Mouse (Mus musculus): ENCODE measurements around the gene Pqbp1. TPM values are rescaled to one million over a fixed set of nuclear protein-coding genes. Genes with fewer than 3 reads are reported as not detected.

Pqbp1 gene
- 136 TPM for polyA plus RNA-seq (2017; shearing (Covaris generic))

DNA sequence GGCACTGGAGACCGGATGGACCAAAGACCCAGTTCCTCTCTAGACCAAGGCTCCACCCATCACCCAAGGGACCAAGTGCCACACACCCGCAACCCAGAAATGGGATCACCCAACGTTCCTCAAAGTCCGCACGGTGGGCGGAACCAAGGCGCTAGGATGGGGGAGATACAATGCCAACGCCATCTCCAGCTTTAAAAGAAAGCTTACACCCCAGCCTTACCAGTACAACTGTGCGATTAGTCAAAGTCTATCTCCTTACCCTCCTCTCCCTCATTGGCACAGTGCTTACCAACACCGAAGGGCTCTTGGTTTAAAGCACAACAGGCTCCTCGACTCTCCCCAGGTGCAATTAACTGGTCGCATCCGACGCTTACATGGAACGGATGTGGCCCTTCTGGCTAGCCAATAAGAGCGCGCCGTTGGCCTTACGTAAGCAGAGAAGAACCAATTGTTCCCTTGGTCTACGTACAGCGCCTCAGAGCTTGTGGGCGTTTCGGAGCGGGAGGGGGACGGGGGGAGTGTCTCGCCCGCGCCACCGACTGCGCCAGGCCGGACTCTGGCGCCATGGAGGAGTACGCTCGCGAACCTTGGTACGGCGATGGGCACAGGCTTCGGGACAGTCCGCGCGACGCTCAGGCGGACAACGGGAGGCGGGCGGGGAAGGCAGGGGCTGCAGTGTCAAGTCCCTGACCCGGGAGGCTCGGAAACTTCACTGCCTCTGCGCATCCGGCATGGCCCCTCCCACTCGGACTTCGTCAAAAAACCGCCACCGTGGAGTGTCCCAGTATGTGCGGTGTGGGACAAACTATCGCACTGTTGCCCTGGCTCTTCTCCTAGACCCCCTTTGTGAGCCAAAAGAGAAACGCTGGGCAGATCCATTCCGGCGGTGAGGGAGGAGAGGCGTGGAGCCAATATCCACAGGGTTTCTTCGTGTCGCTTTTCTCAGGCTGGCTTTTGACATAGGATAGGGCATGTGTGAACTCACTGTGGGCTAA, at the start of gene Pqbp1, which contains the start of gene Timm17b:
Gene Pqbp1 (minus strand): TSS at position 390 of the 995 bp plus-strand sequence.
Gene Timm17b (plus strand): TSS at position 478 of the 995 bp plus-strand sequence.

DNA sequence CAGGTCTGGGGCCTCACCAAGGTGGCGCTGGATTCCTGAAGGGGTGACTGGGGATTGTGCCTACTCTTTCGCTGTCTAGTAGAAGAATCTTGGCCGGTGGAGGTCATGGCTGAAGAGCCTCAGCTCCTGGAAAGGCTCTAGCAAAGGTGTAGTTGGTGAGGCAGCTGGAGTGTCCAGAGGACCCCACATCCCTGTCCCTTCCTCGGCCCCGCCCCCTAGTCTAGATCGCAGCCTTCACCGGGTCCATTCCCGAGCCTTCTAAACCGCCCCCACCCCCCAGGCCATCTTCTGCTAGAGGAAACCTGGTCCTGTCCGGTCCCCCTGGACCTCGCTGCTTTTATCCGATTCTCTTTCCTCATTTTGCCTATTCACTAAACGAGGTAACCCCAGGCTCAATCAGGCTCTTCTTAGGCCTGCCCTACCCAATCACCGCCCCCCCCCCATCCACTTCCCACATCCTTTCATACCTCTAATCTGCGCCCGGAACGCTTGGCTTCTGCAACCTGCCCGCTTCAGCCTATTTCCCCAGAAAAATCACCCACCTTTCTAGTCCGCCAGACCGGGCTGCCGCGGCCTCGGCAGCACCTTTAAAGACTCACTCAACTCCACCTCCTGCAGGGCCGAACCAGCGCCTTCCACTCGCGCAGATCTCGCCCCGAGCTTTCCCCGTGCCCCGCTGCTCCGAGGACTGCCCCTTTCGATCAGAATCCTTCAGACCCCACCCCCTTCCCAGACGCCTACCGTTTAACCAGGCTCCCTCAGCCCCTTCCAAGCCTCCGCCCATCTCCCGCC, 48.2 kb upstream of the Pqbp1 start, which contains the start of gene Hdac6:
Gene Hdac6 (minus strand): TSS at position 782 of the 792 bp plus-strand sequence.

GRCm38 (mm10) chrX:7928270-7928790, 29.3 kb upstream of the Pqbp1 start, which contains the start of gene Eras:
Gene Eras, minus strand, starts transcription at chrX:7928607.

DNA sequence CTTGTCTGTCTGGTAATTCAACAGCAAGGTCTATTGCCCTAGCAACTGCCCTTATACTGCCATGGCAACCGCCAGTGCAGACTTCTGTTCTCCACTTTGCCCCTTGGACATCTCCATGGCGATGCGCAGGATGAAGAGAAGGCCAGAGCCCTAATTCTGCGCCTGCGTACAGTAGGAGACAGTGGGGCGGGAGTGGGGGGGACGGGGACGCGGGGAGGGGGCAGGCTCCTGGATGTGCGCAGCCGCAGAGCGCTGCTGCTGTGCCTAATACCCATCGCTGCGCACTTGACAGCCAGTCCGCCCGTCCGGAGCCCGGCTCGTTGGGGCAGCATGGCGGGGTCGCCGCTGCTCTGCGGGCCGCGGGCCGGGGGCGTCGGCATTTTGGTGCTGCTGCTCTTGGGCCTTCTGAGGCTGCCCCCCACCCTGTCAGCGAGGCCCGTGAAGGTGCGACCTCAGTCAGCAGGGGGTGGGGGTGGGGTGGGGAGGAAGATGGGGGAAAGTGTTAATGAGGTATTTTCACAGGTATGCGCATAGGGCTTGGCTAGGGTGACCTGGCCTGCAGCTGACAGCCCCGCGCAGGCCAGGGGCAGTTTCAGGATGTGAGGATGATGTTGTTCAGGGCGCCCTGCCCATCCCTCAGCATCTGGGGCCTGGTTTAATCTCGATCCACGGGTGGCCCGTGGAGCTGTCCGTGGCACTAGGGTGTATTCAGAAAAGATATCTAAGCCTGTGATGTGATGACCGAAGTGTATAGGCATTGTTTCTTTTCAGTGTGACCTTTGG, 20.7 kb upstream of the Pqbp1 start, which contains the start of gene Pcsk1n:
Gene Pcsk1n (plus strand): TSS at position 222 of the 783 bp plus-strand sequence.

GRCm38 (mm10) chrX:7909242-7909641, 10.2 kb upstream of the Pqbp1 start, which contains the start of gene Gm10490:
Gene Gm10490, plus strand, starts transcription at chrX:7909542.

GRCm38 (mm10) chrX:7907735-7908134, 8.7 kb upstream of the Pqbp1 start, which contains the start of gene Gm10491:
Gene Gm10491, minus strand, starts transcription at chrX:7907835.

DNA sequence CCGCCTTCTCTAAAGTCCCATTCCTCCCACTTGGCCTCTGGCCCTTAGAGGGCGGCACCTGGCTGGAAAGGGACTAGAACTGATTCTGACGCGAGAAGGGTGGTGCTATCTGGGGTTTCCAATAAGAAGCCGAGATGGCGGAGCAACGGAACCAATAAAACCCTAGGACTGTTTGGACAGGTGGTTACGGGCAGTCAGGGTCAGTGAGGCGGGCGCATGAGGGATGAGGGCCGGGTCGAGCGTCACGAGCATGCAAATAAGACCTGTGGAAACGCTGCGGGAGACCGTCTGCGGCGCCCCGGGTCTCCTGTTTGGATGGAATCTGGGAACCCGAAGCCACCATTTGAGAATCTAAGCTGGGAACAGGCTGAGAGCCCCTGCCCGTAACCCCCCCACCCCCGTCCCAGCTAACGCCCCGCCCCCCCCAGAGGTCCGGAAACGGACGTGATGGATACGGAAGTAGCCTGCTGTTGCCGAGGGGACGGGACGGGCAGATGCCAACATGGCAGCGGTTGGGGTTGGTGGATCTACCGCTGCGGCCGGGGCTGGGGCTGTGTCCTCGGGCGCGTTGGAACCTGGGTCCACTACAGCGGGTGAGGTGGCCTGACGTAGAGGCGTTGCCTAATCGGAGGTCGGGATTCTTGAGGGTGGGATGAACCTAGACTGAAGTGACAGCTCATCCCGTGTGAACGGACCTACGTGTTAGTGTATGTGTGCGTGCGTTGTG, 15.1 kb downstream of the Pqbp1 start, which contains the start of gene Slc35a2:
Gene Slc35a2 (plus strand): TSS at position 188 of the 727 bp plus-strand sequence.

DNA sequence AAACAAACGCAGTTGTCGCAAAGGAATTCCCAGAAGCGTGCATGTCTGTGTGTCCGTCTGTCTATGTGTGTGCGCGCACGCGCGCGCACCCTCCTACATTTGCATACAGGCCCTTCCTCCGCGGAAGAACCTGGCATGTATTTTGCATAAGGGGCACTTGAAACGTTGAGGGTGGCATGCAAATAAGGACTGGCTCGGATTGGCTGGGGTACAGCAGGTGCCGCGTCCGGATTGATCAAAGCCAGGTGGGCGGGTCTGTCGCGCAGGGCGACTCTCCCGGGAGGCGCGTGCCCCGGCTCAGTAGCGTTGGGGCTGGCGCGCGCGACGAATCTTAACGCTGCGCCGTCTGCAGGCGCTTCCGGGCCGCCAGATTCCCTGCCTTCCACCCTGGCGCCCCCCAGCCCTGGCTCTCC, 21.1 kb downstream of the Pqbp1 start, which contains the start of gene Pim2:
Gene Pim2 (plus strand): TSS at position 256 of the 413 bp plus-strand sequence.

Other genes with a start within 250 kb of the Pqbp1 start
- 38.5 TPM for gene Prickle3, start 242.0 kb downstream of the Pqbp1 start, polyA plus RNA-seq (2017; shearing (Covaris generic))
- 109 TPM for gene Plp2, start 227.9 kb downstream of the Pqbp1 start, polyA plus RNA-seq (2017; shearing (Covaris generic))
- not detected for gene Magix, start 218.0 kb downstream of the Pqbp1 start, polyA plus RNA-seq (2017; shearing (Covaris generic))
- gene Gpkow, start 202.1 kb downstream of the Pqbp1 start, polyA plus RNA-seq (2017; shearing (Covaris generic)): 65.3 TPM
- 77.9 TPM for gene Wdr45, start 184.9 kb downstream of the Pqbp1 start, polyA plus RNA-seq (2017; shearing (Covaris generic))
- 0.45 TPM for gene Gm45208, start 177.0 kb downstream of the Pqbp1 start, polyA plus RNA-seq (2017; shearing (Covaris generic))
- 26.2 TPM for gene Praf2, start 170.8 kb downstream of the Pqbp1 start, polyA plus RNA-seq (2017; shearing (Covaris generic))
- not detected for gene Ccdc120, start 148.4 kb downstream of the Pqbp1 start, polyA plus RNA-seq (2017; shearing (Covaris generic))
- 31.1 TPM for gene Tfe3, start 136.7 kb downstream of the Pqbp1 start, polyA plus RNA-seq (2017; shearing (Covaris generic))
- gene Gripap1, start 109.5 kb downstream of the Pqbp1 start, polyA plus RNA-seq (2017; shearing (Covaris generic)): 117 TPM
- 0.73 TPM for gene Kcnd1, start 77.0 kb downstream of the Pqbp1 start, polyA plus RNA-seq (2017; shearing (Covaris generic))
- gene Otud5, start 57.9 kb downstream of the Pqbp1 start, polyA plus RNA-seq (2017; shearing (Covaris generic)): 221 TPM
- 50.5 TPM for gene Pim2, start 21.0 kb downstream of the Pqbp1 start, polyA plus RNA-seq (2017; shearing (Covaris generic))
- 35.8 TPM for gene Slc35a2, start 15.2 kb downstream of the Pqbp1 start, polyA plus RNA-seq (2017; shearing (Covaris generic))
- gene Timm17b, start 88 bp upstream of the Pqbp1 start, polyA plus RNA-seq (2017; shearing (Covaris generic)): 122 TPM
- not detected for gene Gm10491, start 8.6 kb upstream of the Pqbp1 start, polyA plus RNA-seq (2017; shearing (Covaris generic))
- gene Gm10490, start 10.3 kb upstream of the Pqbp1 start, polyA plus RNA-seq (2017; shearing (Covaris generic)): not detected
- not detected for gene Pcsk1n, start 20.6 kb upstream of the Pqbp1 start, polyA plus RNA-seq (2017; shearing (Covaris generic))
- not detected for gene Eras, start 29.3 kb upstream of the Pqbp1 start, polyA plus RNA-seq (2017; shearing (Covaris generic))
- 15.6 TPM for gene Hdac6, start 48.6 kb upstream of the Pqbp1 start, polyA plus RNA-seq (2017; shearing (Covaris generic))
- gene Gata1, start 78.8 kb upstream of the Pqbp1 start, polyA plus RNA-seq (2017; shearing (Covaris generic)): 58.7 TPM
- gene Glod5, start 119.2 kb upstream of the Pqbp1 start, polyA plus RNA-seq (2017; shearing (Covaris generic)): not detected
- 28.1 TPM for gene Suv39h1, start 175.5 kb upstream of the Pqbp1 start, polyA plus RNA-seq (2017; shearing (Covaris generic))
- 97.9 TPM for gene Was, start 191.2 kb upstream of the Pqbp1 start, polyA plus RNA-seq (2017; shearing (Covaris generic))
- 21.2 TPM for gene Wdr13, start 233.6 kb upstream of the Pqbp1 start, polyA plus RNA-seq (2017; shearing (Covaris generic))
- 638 TPM for gene Rbm3, start 246.6 kb upstream of the Pqbp1 start, polyA plus RNA-seq (2017; shearing (Covaris generic))